Mouse (Mus musculus) liver, embryonic 14.5 days (tissue): Measurements from ENCODE around the gene Asb14.

ENCODE experiments used
- CTCF ChIP-seq: IDR thresholded peaks from 2 replicates; pipeline ENCODE4 v1.5.1; 2016; ENCODE audit warnings: antibody characterized with exemption, low read depth, control low read depth
- EP300 ChIP-seq: IDR thresholded peaks from 2 replicates; pipeline ENCODE4 v1.6.1; 2016; ENCODE audit warnings: antibody characterized with exemption, low read depth

GRCm38 (mm10) chr14:26911201-26911600 is 16.8 kb downstream of the Asb14 start:
- TF ChIP-seq CTCF, result no peak
- no peak for TF ChIP-seq EP300
